Mouse (Mus musculus) retina, adult 2 months (tissue): ENCODE measurements around the gene Pex14.

Source experiments
- DNase-seq: peaks from one replicate; pipeline ENCODE4 v3.0.0-alpha.2; 2012; ENCODE audit warnings: low read depth, low spot score

Gene Pex14

DNA sequence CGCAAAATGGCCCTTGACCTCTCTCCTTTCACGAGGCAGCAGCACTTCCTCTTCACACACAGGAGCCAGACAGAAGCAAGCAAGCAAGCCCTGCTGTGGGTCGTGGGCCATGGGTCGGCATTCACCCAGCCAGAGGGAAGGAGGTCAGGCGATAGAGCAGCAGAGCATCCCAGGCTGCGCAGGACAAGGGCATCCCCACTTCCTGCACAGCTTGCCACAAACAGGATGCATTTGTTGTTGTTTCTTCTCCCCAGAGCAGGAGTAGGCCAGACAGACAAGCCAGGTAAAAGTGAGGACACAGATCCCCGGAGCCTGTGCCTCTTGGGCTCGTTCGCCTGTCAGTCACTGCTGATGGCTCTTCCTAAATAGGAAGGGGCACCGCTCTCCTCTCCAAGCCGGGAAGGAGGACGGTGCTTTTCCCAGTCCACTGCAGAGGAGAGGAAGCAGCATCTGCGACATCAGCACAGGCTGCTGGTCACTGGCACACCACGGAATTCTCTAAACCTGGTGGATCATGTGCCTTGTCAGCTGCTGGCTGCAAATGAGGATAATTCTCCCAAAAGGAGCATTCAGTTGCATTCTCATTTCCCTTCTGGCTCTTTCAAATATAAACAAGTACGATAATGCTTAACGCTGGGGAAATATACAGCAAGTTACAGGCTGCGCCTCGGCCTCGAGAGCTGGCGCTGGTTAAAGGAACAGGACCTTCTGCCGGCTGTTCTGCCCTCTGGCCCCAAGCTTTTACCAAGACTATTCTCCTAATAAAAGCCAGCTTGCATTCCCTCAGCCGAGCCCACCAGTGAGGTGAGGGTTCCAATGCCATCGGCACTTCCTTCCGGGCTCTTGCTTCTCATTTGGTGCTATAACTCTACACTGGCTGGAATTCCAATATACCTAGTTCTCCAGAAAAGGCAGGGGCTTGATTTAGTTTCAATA lies 113.9 kb downstream of the Pex14 start:
- no peak for DNase-seq

DNA sequence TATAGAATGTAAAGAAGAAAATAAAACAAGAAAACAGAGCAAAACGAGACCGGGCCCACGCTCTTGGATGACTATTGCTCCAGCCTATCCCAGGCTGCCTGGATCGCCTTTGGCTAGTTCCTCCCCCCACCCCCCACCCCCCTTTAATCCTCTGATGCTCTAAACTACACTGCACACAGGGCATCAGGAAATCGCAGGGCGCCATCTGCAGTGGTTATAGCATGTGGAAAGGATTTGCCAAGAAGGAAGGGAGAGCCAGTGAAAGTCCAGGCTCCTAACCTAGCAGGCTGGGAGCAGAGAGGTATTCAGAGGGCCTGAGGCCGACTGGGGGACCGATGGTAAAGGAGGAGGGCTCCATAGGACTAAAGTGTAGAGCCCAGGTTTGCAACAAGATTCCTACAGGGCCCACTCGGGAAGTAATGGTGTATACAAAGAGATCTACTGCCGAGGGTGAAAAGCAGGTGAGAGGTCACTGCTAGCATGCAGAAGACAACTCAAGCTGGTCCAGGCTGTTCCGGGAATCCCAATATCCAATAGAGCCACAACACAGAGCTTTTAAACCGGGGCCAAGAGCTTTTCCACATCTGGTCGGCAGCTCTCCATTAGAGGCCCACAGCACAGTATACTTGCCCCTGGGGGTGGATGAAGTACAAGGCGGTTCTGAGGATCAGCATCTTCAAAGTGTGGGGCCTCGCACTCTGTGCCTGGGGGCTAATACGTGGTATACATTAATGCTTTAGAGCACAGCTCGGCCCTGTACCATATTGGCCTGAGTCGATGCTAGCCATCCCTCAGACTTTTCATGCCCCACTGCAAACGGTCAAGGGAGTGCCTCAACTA lies 114.8 kb downstream of the Pex14 start:
- peak; percentile 67 for DNase-seq

DNA sequence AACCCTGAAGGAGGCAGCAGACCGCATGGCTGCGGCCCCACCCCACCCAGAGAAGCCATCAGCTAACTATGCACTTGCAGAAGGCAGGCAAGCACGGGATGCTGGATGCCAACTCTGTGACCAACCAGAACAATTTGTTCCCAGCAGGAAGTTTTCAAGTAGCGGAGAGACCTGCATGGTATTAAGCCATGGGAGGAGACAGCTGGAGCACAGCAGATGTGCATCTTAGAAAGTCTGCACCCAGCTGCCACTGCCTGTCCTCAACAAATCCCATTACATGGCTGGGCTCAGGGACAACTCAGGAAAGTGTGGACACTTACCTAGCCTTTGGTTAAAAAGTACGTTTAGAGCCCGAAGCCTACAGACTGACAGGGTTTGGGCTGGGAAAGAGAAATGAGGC lies 117.4 kb downstream of the Pex14 start:
- DNase-seq = no peak

DNA sequence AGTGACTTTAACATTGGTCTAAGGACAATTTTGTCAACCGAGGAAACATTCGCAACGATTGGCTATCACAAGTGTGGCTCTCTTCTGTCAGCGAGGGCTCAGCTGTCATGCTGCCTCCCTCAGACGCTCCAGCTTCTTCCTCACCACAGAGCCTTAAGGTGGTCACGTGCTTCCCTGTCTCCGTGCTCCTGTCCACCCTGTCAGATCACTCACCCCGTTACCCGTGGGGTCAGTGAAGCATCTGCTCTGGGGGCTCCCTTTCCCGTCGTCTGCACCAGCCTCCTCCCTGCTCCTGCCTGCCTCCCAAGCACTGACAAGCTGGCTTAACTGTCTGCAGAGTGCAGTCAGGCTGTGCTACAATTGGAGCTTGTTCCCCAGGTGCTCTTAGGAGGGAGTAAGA lies 119.8 kb downstream of the Pex14 start:
- no peak for DNase-seq

DNA sequence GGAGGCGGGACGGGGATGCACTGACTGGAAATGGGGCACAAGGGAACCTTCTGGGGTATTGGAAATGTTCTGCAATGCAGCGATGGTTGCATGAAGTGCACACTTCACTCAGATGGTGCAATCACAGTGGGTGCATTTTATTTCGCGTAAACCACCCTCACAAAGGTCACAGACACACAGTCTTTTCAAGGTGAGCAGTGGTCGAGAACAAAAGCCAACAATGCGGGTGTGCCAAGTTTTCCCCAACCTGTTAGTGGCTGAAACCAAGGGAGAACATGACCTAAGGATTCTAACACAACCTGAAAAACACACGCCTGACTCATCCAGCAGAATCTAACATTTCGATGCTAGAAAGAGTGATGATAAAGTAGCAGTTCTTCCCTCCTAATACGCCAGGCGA lies 120.8 kb downstream of the Pex14 start:
- DNase-seq = no peak

DNA sequence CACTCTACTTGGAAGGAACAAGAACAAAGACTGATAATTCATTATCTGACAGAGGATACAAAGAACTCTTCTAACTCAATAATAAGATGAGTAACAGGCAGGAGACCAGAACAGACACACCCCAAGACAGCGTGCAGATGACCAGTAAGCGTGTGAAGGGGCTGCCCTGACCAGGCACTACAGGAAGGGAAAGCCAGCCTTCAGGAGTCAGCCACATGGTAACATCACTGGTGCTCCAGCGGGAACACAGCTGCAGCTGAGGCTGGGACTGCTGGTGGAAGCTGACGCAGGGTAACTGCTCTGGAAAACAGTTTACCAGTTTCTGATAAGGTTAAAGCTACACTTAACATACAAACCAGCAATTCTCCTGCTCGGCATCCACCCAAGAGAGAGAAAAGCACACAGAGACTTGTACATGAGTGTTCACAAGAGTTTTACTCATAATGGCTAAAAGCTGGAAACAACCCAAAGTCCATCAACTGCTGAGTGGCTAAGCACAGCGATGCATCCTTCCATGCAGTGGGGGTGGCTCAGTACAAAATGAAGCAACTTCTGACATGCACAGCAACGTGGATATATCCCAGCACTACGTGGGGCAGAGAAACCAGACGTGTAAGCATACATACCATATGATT lies 121.3 kb downstream of the Pex14 start:
- DNase-seq = no peak

DNA sequence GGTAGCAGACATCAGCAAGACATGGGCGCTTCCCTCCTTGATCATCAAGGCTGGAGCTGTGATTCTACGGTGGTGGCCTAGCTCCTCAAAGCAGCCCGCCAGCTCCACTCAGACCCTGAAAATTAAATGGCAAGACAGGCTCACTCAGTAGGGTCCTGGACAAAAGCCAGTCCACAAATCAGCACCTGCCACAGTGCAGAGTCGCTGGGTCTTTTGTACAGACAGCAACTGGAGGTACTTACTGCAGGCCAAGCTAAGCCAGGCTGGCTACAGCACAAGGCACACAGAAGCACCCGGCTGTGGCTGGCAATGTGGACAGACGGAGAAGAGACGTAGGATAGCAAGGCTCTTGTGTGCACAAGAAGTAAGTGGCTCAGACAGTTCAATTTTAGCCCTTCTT lies 124.8 kb downstream of the Pex14 start:
- no peak for DNase-seq

DNA sequence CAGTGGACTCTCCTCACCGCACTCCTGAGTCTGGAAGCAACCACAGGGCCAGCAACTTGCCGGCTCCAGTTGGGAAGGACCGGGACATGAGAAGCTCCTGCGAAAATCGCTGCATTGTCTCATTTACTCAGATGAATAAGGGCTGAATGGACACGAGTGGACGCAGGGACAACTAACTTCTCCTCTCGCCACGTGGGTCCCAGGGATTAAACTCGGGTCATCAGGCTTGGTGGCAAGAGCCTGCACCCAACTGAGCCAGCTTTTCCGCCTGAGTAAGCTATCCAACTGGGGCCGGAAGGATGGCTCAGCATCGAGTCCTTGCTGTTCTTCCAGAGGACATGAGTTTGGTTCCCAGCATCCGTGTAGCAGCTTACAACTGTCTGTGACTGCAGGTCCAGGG lies 126.3 kb downstream of the Pex14 start:
- DNase-seq = no peak

DNA sequence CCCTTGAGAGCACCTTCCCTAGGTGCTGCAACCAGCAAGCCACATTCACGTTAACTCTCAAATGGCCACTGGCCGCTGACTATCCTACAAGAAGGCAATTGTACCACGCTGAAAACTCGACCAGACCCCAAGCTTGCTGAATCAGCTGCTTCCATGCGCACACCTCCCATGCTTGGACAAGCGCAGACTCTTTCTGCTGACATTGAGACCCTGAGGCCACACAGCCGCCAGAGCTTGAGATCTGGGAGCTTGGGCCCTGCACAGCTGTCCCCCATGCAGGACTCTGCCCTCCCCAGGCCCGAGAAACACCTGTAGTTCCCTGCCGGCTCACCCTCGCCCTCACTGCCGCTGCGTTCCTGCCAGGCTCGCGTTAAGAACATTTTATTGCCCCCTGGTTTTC lies 127.0 kb downstream of the Pex14 start:
- DNase-seq = no peak

DNA sequence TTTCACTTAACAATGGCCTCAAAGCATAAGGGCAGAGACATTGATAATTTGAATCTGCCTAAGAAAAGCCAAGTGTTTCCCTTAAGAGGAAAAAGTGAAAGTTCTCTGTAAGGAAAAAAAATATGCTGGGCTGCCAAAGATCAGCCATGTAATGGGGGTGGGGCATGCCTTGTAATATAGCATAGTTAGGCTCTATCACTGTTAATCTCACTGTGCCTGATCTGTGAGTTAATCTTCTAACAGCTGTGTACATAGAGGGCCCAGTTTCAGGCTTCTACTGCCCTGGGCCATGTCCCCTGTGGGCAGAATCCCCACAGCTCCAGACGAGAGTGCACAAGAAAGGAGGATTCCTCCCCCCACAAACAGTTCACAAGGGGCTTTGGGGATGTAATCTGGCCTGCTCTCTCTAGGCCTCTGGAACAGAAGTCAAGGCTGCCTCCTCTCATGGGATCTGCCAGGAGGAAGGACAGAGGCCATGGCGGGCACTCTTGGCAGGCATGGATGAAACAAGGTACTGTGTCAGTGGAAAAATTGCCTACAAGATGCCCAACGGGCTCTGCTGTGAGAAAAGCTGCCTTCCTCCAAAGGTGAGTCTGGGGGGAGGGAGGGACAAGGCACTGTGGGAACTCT lies 127.9 kb downstream of the Pex14 start:
- DNase-seq = no peak

DNA sequence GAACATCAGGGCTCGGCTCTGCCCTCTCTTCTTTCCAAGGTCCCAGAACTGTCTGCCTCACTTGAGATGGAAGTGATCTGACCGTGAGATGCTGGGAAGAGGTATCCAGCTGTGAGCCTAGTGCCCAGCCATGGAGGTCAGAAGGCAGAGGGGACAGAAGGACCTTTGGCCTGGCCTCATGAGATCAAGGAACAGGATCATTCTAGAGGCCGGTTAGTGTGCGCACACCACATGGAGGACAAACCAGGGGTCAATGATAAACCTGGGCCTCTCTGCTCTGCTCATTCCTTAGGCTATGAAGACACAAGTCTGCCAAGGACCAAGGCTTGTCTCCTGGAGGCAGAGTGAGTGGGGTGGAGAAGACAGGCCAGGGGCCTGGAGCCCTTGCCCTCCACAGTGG lies 128.9 kb downstream of the Pex14 start:
- no peak for DNase-seq

DNA sequence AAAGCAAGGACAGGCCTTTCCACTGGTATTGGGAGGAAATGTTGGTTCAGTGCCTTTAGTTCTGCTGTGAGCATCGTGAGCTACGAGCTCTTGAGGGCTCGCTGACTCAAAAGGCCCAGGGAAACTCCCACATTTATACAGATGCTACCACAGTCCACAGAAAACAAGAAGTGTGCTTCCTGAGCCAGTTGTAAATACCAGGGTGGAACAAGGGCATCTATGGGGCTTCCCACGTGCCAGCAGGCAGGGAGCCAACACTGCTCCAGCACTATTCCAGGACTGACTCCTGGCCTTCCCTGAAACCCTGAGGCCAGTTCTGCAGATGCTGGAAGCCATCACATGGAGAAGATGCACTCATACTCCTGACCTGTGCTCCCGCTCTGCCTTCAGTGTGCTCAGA lies 130.1 kb downstream of the Pex14 start:
- no peak for DNase-seq

DNA sequence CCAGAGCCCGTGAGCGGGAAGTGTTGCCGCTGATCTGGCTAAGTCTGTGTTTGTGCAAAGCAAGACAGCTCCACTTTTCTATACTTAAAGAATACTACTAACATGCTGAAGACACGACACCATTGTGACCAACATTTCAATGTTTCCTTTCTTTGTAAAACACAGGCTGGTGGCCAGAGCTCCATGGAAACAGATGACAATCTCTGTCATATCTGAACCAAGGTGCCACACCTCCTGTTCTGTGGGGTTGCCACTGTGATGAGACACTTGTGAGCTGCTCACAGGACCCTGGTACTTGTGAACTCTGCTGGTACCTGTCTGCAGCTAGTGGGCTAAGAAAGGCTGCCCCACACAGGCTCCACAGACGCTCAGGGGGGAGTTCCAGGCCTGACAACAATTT lies 130.8 kb downstream of the Pex14 start:
- DNase-seq = no peak

DNA sequence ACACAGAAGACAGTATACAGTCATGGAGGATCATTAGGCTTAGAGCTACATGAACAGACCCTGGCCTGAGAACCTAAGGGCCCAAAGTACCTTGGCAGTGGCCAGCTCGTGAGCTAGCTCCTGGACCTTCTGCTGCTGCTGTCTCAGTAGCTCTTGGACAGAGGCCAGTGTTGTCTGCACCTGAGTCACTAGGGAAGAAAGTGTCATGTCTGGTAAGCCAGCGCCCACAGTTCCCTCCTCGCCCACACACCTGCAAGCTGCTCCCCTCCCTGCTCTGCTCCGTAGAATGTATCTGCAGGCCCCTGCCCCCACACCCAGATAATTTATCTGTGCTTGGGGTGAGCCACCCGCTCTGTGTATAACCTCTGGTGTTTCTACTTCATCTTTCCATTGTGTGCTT lies 133.5 kb downstream of the Pex14 start:
- no peak for DNase-seq

DNA sequence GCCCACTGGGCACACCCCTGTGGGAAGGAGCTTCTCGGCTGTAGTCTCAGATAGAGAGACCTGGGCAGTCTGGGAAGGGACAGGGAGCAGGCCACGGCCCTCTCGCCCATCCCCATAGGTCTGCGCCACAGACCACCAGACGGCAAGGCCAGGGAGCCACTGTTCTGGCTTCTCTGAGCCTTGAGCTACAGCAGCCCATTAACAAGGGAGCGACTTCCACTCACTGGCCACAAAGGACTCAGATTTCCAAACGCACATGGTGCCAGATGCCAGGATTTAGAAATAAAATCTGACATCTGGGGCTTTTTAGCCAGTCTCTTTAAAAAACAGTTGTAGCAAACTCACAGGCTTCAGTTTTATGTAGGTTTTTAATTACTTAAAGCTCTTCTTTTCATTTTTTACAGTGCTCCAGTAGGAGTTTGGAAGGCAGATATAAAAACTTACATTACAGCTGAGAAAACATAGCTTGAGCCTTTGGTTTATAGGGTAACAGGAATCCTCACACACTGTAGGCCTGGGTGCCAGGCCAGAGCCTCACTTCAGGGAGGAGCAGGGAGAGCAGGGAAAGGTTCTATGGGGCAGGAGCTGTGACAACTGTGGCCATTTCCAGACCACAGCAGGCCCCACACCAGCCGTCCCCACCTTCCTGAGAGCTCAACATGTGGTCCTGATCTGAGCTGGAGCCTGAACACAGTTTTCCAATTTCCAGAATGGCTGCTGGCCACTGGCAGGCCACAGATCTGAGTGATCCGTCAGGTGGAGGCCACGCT lies 134.9 kb downstream of the Pex14 start:
- no peak for DNase-seq

DNA sequence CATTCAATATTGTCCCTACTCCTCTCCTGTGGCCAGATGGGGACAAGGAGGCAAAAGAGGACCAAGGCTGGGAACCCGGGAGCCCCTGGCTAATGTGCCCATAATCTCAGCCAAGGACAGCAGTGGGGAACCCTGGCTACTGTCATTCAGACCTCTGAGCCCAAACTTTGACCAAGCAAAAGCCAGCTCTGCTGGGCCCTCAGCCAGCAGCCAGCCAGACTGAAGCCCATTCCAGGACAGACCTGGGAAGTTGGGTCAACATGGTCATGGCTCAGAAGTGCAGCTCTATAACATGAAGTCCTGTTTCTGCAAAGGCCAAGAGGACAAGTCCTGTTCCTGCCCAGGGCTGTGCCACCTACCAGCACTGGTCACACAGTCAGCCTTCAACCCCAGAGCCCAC lies 137.6 kb downstream of the Pex14 start:
- DNase-seq = no peak

DNA sequence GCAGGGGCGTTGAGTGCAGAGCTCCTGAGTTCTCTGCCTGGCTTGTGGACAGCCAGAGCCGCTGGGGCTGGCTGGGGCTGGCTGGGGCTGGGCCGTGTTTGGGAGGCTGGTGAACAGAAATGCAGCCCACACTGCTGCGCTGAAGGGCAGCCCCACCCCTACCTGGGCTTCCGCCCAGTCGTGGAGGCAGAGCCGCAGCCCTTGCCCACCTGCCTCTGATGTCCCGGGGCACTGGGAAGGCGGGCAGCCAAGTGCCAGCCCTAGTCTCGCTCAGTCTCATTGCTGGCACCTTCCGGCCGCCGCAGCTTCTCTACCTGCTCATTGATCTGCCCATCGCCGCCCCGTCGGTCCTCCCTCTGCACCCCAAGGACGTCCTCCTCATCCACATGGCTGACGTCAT lies 138.6 kb downstream of the Pex14 start:
- no peak for DNase-seq

DNA sequence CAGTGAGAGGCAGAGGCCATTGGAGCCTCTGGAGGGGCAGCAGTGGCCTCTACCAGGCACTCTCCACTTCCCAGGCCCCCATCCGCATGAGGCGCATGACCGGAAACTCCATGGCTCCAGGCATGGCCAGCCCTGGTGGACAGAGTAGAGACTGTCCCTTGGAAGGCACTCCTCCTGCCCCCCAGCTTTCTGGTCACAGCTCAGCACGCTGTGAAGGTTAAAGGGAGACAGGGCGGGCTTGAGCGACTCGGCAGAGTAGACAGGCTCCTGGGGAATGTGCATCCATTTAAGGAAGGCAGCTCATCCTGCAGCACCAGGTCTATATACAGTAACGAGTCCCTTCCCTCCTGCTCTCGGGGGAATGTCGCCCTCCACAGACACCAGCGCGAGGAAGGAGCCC lies 139.7 kb downstream of the Pex14 start:
- DNase-seq = no peak

DNA sequence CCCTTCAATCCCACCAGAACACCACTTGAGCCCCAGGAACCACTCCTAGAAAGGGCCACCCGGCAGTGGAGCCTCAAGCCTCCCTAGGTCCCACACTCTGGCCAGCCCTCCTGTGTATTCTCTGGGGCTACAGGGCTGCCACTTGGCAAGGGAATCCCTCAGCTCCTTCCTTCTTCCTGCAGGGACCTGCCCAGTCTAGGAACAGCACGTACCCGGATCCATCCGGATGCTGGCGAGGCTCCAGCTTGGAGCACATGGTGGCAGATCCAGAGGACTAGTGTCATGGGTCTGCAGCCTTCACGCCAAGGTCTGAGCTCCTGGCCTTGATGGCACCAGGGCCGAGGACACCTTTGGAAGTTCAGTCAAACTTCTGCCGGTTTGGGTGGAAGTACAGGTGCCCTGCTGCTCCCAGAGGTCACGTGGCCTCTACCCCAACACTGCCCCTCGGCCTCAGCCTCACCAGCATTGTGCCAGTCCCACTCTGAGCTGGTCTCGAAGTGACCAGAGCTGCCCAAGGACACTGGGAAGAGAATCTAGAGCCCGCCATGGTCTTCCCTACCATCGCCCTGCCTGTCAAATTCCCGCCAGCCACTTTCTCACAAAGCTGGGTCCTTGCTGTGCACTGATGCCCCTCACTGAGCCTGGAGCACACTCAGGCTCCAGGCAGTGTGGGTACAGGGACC lies 144.4 kb downstream of the Pex14 start:
- DNase-seq = no peak
